Mouse (Mus musculus) C2C12 (cell line): ENCODE measurements at regions not wholly inside any gene's neighbourhood (a gene's known extent, or its start where the extent isn't known, plus 50 kb on each side); places are given as distances from the start of the nearest gene placed in this dataset.

ENCODE experiments used
- H3K27me3 ChIP-seq: one replicate; pipeline ENCODE4 v1.6.1; 2011; ENCODE audit not compliant: control insufficient read depth, insufficient read depth, insufficient read length
- H3K36me3 ChIP-seq: one replicate; pipeline ENCODE4 v1.6.1; 2011; ENCODE audit not compliant: control insufficient read depth, insufficient read depth
- H3K4me3 ChIP-seq: one replicate; pipeline ENCODE4 v1.5.1; 2011; ENCODE audit warnings: mild to moderate bottlenecking, control low read depth; ENCODE audit not compliant: poor library complexity, insufficient read depth, severe bottlenecking
- H3K79me2 ChIP-seq: one replicate; pipeline ENCODE4 v1.6.1; 2011; ENCODE audit not compliant: control insufficient read depth, insufficient read depth
- H3K79me3 ChIP-seq: one replicate; pipeline ENCODE4 v1.6.1; 2011; ENCODE audit warnings: low read depth, control low read depth
- H3ac ChIP-seq: one replicate; pipeline ENCODE3; 2011; ENCODE audit warnings: low read depth; ENCODE audit not compliant: control insufficient read depth, insufficient read length
- CEBPB ChIP-seq: IDR thresholded peaks from one replicate; pipeline ENCODE4 v1.6.1; 2011; ENCODE audit warnings: low read depth, mild to moderate bottlenecking, control low read depth, moderate library complexity
- CTCF ChIP-seq: IDR thresholded peaks from one replicate; pipeline ENCODE4 v1.5.1; 2011; ENCODE audit not compliant: control insufficient read depth, insufficient read depth, insufficient read length
- FOSL1 ChIP-seq: IDR thresholded peaks from one replicate; pipeline ENCODE4 v1.8.0; 2011; ENCODE audit warnings: mild to moderate bottlenecking, low read length; ENCODE audit not compliant: poor library complexity, insufficient read depth, severe bottlenecking
- MAX ChIP-seq: IDR thresholded peaks from one replicate; pipeline ENCODE4 v1.6.1; 2011; ENCODE audit warnings: mild to moderate bottlenecking, control low read depth
- MYOD1 ChIP-seq: IDR thresholded peaks from one replicate; pipeline ENCODE4 v1.6.1; 2011; ENCODE audit warnings: low read depth; ENCODE audit not compliant: control insufficient read depth, insufficient read length
- MYOG ChIP-seq: IDR thresholded peaks from one replicate; pipeline ENCODE4 v1.6.1; 2011; ENCODE audit not compliant: control insufficient read depth, insufficient read length; ENCODE audit errors: extremely low read depth
- USF1 ChIP-seq: IDR thresholded peaks from one replicate; pipeline ENCODE4 v1.6.1; 2011; ENCODE audit warnings: low read depth, mild to moderate bottlenecking, control low read depth, moderate library complexity

DNA sequence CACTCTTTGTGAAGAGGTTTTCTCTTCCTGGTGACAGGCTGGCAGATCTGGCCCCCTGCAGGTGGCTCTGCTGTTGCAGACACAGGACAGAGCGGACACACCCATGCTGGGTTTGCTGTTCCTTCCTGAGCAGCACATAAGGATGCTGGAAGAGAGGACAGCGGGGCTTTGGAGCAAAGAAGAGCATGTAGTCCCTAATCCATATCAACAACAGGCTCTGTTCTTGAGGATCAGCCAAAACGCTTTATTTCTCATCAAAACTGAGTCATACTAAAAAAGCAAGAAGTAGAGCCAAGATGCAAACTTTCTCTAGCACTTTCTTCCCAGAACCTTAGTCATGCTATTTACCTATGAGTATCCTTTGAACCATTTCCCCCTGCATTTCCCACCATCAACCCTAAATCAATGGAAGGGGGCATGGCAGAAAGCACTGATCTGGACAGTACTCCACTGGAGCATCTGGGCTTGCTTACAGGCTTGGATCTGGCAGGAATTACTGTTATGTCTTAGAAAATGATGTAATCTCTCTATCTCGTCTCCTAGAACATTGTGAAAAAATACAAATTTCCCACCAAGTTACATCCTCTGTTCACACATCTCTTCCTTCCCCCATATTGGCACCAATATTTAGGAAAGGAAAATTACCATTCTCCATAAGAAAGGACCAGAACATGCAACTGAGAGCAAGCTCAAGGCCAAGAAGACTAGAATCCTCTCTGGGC lies 2294.7 kb upstream of the Lrrc6 start:
- Histone ChIP-seq H3K27me3 (no peaks in the 10 kb centered on the region), H3K79me3 (no peaks in the 10 kb centered on the region), H3K36me3 (no peaks in the 10 kb centered on the region), H3K79me2 (no peaks in the 10 kb centered on the region), H3ac (no peak overlapping the region), H3K4me3 (no peak overlapping the region)
- no peak for TF ChIP-seq MAX
- TF ChIP-seq MYOG, result no peak
- TF ChIP-seq USF1, result no peak
- TF ChIP-seq CEBPB, result no peak
- no peak for TF ChIP-seq FOSL1
- no peak for TF ChIP-seq CTCF
- TF ChIP-seq MYOD1, result no peak

DNA sequence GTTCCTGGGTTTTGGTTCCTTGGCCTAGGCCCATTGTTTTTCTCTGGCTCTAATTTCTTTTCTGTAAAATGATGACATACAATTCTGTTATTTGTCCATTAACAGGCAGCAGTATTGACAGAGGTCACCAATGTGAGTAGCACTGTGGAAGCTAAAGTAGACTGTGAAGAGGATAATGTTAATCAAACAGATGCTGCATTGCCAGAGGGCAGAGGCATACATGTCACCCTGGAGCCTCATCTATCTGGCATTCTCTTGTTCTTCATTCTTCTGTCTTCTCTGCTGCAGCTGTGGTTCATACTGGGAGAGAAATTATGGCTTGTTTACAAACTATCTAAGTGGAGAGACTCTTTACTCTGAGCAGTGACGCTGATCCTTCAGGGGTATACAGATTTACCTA lies 2259.2 kb upstream of the Lrrc6 start:
- H3K4me3 ChIP-seq, result no peak overlapping the region
- no peaks in the 10 kb centered on the region for H3K27me3 ChIP-seq
- TF ChIP-seq MYOD1 (no peak), CTCF (no peak), MYOG (no peak), MAX (no peak), FOSL1 (no peak), CEBPB (no peak), USF1 (no peak)
- no peaks in the 10 kb centered on the region for H3K79me3 ChIP-seq
- no peaks in the 10 kb centered on the region for H3K79me2 ChIP-seq
- H3ac ChIP-seq, result no peak overlapping the region
- H3K36me3 ChIP-seq, result no peaks in the 10 kb centered on the region

DNA sequence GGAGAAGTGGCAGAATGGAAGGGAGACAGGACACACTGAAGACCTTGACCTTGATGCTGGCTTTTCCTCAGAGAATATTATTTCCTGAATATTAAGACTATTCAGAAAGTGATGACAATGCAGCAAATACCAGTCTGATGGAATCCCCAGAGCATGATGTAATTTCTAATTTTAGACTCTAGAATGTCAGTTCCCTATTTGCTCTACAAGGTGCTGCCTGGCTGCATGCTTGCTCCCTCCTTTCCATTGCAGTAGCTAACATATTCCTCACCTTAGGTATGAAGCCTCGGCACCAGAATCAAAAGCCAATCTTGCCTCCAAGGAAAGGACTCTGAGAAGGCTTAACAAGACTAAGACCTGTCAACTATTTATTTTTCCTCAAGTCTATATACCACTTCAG lies 2254.5 kb upstream of the Lrrc6 start:
- Histone ChIP-seq H3ac (no peak overlapping the region), H3K27me3 (no peaks in the 10 kb centered on the region), H3K79me3 (no peaks in the 10 kb centered on the region), H3K36me3 (no peaks in the 10 kb centered on the region), H3K79me2 (no peaks in the 10 kb centered on the region), H3K4me3 (no peak overlapping the region)
- no peak for TF ChIP-seq FOSL1
- no peak for TF ChIP-seq MYOG
- no peak for TF ChIP-seq CEBPB
- no peak for TF ChIP-seq USF1
- no peak for TF ChIP-seq MYOD1
- TF ChIP-seq CTCF, result no peak
- no peak for TF ChIP-seq MAX

DNA sequence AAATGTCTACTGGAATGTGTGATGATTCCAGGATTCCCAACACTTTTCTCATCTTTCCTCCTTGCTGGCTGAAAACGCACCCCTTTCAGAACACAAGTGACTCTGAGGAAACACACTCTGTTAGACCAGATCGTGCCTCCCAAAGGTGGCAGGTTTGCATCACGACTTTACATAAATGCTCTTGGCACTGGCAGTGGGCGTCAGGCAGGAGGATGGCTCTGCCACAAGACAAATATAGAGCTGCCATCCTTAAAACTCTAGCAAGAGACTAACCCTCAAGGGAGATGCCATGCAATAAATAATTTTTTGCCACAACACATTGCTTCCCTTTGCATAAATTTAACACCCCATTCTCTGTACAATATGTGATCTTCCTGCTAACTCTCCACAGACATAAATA lies 2254.1 kb upstream of the Lrrc6 start:
- H3K4me3 ChIP-seq, result no peak overlapping the region
- no peaks in the 10 kb centered on the region for H3K79me2 ChIP-seq
- H3ac ChIP-seq, result no peak overlapping the region
- no peaks in the 10 kb centered on the region for H3K36me3 ChIP-seq
- no peak for TF ChIP-seq CEBPB
- no peak for TF ChIP-seq MYOG
- no peak for TF ChIP-seq MYOD1
- H3K27me3 ChIP-seq, result no peaks in the 10 kb centered on the region
- no peaks in the 10 kb centered on the region for H3K79me3 ChIP-seq

DNA sequence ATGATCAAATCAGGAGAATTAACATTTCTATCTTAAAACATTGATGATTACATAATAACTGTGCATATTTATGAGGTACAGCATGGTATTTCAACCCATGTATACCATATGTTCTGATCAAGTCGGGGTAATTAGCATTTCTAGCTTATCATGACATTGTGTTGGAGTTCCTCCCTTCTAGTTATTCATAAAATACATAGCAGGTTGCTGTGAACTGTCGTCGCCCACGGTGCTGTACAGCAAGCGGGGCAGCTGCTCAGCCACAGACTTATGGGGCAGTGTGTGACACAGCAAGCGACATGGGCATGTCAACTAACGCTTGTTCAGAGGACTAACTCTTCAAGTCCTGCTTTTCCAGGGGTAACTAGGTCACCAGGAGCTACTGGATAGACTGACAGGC lies 2238.6 kb upstream of the Lrrc6 start:
- no peaks in the 10 kb centered on the region for H3K79me3 ChIP-seq
- H3K4me3 ChIP-seq, result no peak overlapping the region
- no peaks in the 10 kb centered on the region for H3K27me3 ChIP-seq
- TF ChIP-seq FOSL1 (no peak), CEBPB (no peak), MYOD1 (no peak), USF1 (no peak), MAX (no peak), CTCF (no peak), MYOG (no peak)
- no peaks in the 10 kb centered on the region for H3K36me3 ChIP-seq
- H3ac ChIP-seq, result no peak overlapping the region
- no peaks in the 10 kb centered on the region for H3K79me2 ChIP-seq

DNA sequence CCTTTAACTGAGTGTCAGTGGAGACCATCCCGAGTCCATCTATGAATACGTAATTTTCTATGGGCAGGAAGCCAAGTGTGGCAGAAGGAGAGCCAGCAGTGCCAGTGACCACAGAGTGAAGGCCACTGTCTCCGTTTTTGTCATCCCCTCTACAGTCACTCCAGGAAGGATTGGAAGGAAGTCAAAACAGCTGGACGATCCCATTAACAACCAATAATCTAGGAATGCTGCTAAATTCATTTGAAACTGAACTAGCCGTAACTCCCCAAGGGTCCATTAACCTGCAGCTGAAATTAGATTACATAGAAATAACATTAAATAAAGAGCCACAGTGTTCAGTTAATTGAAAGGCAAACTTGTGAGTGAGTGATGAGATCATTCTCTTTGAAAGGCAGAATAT lies 2220.5 kb upstream of the Lrrc6 start:
- no peak overlapping the region for H3ac ChIP-seq
- H3K36me3 ChIP-seq, result no peaks in the 10 kb centered on the region
- H3K27me3 ChIP-seq, result no peaks in the 10 kb centered on the region
- no peak for TF ChIP-seq FOSL1
- TF ChIP-seq MYOG, result no peak
- no peak for TF ChIP-seq CEBPB
- no peak for TF ChIP-seq MAX
- no peak for TF ChIP-seq MYOD1
- no peak for TF ChIP-seq CTCF
- TF ChIP-seq USF1, result no peak
- H3K4me3 ChIP-seq, result no peak overlapping the region
- no peaks in the 10 kb centered on the region for H3K79me3 ChIP-seq
- no peaks in the 10 kb centered on the region for H3K79me2 ChIP-seq
